Mouse (Mus musculus) gastrocnemius, adult 18-20 months (tissue): ENCODE measurements at regions not wholly inside any gene's neighbourhood (a gene's known extent, or its start where the extent isn't known, plus 50 kb on each side); places are given as distances from the start of the nearest gene placed in this dataset.
"Not testable (repeated sequence)": the region's sequence is repeated elsewhere in the genome, so short reads cannot be mapped to it uniquely, and the experiment has no call there.

Experiments used
- DNase-seq: peaks from one replicate; pipeline ENCODE4 v3.0.0; 2021; ENCODE audit warnings: low spot score

- no peak for DNase-seq
Measured at GRCm38 (mm10) chr7:69167456-69167855, 418.4 kb upstream of the Arrdc4 start.

- no peak for DNase-seq
Measured at GRCm38 (mm10) chr7:69161916-69162315, 412.9 kb upstream of the Arrdc4 start.

GRCm38 (mm10) chr7:69142351-69142750 lies 393.3 kb upstream of the Arrdc4 start:
- DNase-seq, result no peak

- DNase-seq, result no peak
Measured at GRCm38 (mm10) chr7:69133441-69133840, 384.4 kb upstream of the Arrdc4 start.

- not testable (repeated sequence) for DNase-seq
Measured at GRCm38 (mm10) chr7:69101770-69102169, 352.7 kb upstream of the Arrdc4 start.

GRCm38 (mm10) chr7:69097587-69098095 lies 348.6 kb upstream of the Arrdc4 start:
- no peak for DNase-seq

- DNase-seq, result no peak
Measured at GRCm38 (mm10) chr7:69074780-69075179, 325.7 kb upstream of the Arrdc4 start.

- DNase-seq, result no peak
Measured at GRCm38 (mm10) chr7:69062994-69063393, 314.0 kb upstream of the Arrdc4 start.

- DNase-seq, result no peak
Measured at GRCm38 (mm10) chr7:69062506-69062905, 313.5 kb upstream of the Arrdc4 start.

GRCm38 (mm10) chr7:69062094-69062493 lies 313.1 kb upstream of the Arrdc4 start:
- DNase-seq, result no peak

- DNase-seq, result no peak
Measured at GRCm38 (mm10) chr7:69061242-69061641, 312.2 kb upstream of the Arrdc4 start.

GRCm38 (mm10) chr7:69016575-69016974 lies 267.5 kb upstream of the Arrdc4 start:
- DNase-seq, result no peak

- no peak for DNase-seq
Measured at GRCm38 (mm10) chr7:69015047-69015446, 266.0 kb upstream of the Arrdc4 start.

- no peak for DNase-seq
Measured at GRCm38 (mm10) chr7:69007237-69007636, 258.2 kb upstream of the Arrdc4 start.

GRCm38 (mm10) chr7:68988061-68988460 lies 239.0 kb upstream of the Arrdc4 start:
- DNase-seq, result no peak

GRCm38 (mm10) chr7:68983937-68984336 lies 234.9 kb upstream of the Arrdc4 start:
- no peak for DNase-seq

GRCm38 (mm10) chr7:68982914-68983502 lies 234.0 kb upstream of the Arrdc4 start:
- DNase-seq, result no peak

GRCm38 (mm10) chr7:68978576-68978975 lies 229.5 kb upstream of the Arrdc4 start:
- no peak for DNase-seq

- peak; percentile 15 for DNase-seq
Measured at GRCm38 (mm10) chr7:68976813-68977752, 228.0 kb upstream of the Arrdc4 start.

- no peak for DNase-seq
Measured at GRCm38 (mm10) chr7:68975956-68976355, 226.9 kb upstream of the Arrdc4 start.

- DNase-seq, result no peak
Measured at GRCm38 (mm10) chr7:68975580-68975894, 226.5 kb upstream of the Arrdc4 start.

GRCm38 (mm10) chr7:68974761-68975579 lies 225.9 kb upstream of the Arrdc4 start:
- DNase-seq, result no peak
